Mouse (Mus musculus): Measurements from ENCODE around the gene Hoxb1.

- TF ChIP-seq CTCF (IDR thresholded peaks at IDR 0.05; ENCODE audit: low read depth) = no peak
- TF ChIP-seq EP300 (optimal IDR thresholded peaks at IDR 0.05) = no peak
These were observed 11.2 kb upstream of the Hoxb1 start for GRCm38 (mm10) chr11:96354376-96354775.
